Comparison of ENCODE assay signal across 26 mouse cellular contexts in the genomic region with DNA sequence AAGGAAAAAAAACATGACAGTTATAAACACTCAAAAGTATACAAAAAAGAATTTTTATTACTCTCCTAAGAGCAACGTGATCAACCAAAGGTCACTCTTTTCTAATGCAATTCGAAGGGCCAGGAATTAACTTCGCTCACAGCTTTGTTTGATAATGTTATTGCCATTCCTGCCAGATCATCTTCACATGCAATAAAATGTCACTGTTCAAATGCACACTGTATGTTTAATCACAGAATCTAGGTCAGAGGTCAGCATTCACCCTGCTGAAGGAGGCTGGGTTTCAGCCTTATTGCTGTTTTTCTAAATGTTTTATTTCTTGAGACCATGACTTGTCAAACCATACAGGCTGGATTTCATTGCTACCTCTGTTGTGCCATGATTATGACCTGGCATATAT. TPM values are rescaled to one million over a fixed set of nuclear protein-coding genes. Genes with fewer than 3 reads are reported as not detected.
"Had no signal": no experiment of that assay in that cellular context is flagged by ENCODE, and none has a peak within 500 bp of the region (broad histone marks: within the 10 kb centered on the region; RNA-seq: fewer than 3 reads in every experiment).

No protein-coding gene starts in this region.

- ATAC-seq: forebrain, embryonic 16.5 days; hindbrain, embryonic 16.5 days; inflammation-experienced regulatory T-cells, adult 6 months; liver, embryonic 12.5 days had no signal

- H3K4me2 ChIP-seq: heart, embryonic 13.5 days; heart, embryonic 15.5 days; hindbrain, embryonic 12.5 days; hindbrain, embryonic 14.5 days; kidney, embryonic 15.5 days; limb, embryonic 12.5 days; liver, embryonic 12.5 days had no signal

- H3K36me3 ChIP-seq: heart, embryonic 13.5 days; heart, embryonic 15.5 days; hindbrain, embryonic 10.5 days; hindbrain, embryonic 12.5 days; kidney, embryonic 15.5 days; limb, embryonic 10.5 days; limb, embryonic 12.5 days; liver, embryonic 12.5 days had no signal

- DNase-seq: gastrocnemius, adult 2 months; gastrocnemius, postnatal 10 days; gastrocnemius, postnatal 25 days; heart, adult 2 months; heart, postnatal 4 days; kidney, adult 11 months; kidney, adult 2 months; kidney, adult 9 months; kidney, postnatal 14 days; kidney, postnatal 36 days; liver had no signal

- H3K27ac ChIP-seq: gastrocnemius, adult 2 months; heart, adult 2 months; heart, embryonic 13.5 days; heart, embryonic 15.5 days; hindbrain, embryonic 10.5 days; hindbrain, embryonic 12.5 days; hindbrain, embryonic 14.5 days; kidney, embryonic 15.5 days; kidney, postnatal 0 days; layer of hippocampus, adult 2 months; left cerebral cortex, adult 2 months; limb, embryonic 10.5 days; limb, embryonic 12.5 days; liver, embryonic 12.5 days had no signal

- H3K9me3 ChIP-seq: heart, embryonic 13.5 days; heart, embryonic 15.5 days; hindbrain, embryonic 10.5 days; hindbrain, embryonic 12.5 days; kidney, embryonic 15.5 days; limb, embryonic 10.5 days; limb, embryonic 12.5 days; liver, embryonic 12.5 days had no signal

- H3K9ac ChIP-seq: heart, embryonic 13.5 days; heart, embryonic 15.5 days; hindbrain, embryonic 12.5 days; hindbrain, embryonic 14.5 days; kidney, embryonic 15.5 days; limb, embryonic 12.5 days; liver, embryonic 12.5 days had no signal

- H3K4me1 ChIP-seq: heart, embryonic 13.5 days; heart, embryonic 15.5 days; hindbrain, embryonic 10.5 days; hindbrain, embryonic 12.5 days; kidney, embryonic 15.5 days; limb, embryonic 10.5 days; limb, embryonic 12.5 days; liver, embryonic 12.5 days had no signal

- H3K4me3 ChIP-seq: gastrocnemius, adult 2 months; heart, adult 2 months; heart, embryonic 13.5 days; heart, embryonic 15.5 days; hindbrain, embryonic 10.5 days; hindbrain, embryonic 12.5 days; kidney, embryonic 15.5 days; layer of hippocampus, adult 2 months; left cerebral cortex, adult 2 months; limb, embryonic 10.5 days; limb, embryonic 12.5 days; liver, embryonic 12.5 days had no signal

- H3K27me3 ChIP-seq: hindbrain, embryonic 12.5 days; kidney, embryonic 15.5 days; liver, embryonic 12.5 days had no signal

RNA-seq across cellular contexts. Expression of gene Slc22a3, which starts 21.8 kb away (rescaled TPM):
- polyA plus RNA-seq: limb, embryonic 10.5 days had no signal
